Mouse (Mus musculus) lung, embryonic 14.5 days (tissue): Measurements from ENCODE around the gene Taf1c. TPM values are rescaled to one million over a fixed set of nuclear protein-coding genes. Genes with fewer than 3 reads are reported as not detected.

Source experiments
- ATAC-seq: fragments of 200-750 bp; cut with Nextera tagmentation; 2 replicates; pipeline ENCODE4 v1.8.0; 2017; ENCODE audit warnings: mild to moderate bottlenecking, moderate TSS enrichment, moderate library complexity; ENCODE audit not compliant: insufficient read depth
- DNase-seq: peaks from one replicate; pipeline ENCODE4 v3.0.0-alpha.2; 2015
- H3K27ac ChIP-seq: fragments of 300-500 bp; sonication (generic); 2 replicates; pipeline ENCODE4 v1.5.1; 2014; ENCODE audit warnings: low read depth, mild to moderate bottlenecking, moderate library complexity
- H3K27me3 ChIP-seq: fragments of 300-500 bp; sonication (generic); 2 replicates; pipeline ENCODE4 v1.6.1; 2014; ENCODE audit warnings: low read length, control low read depth; ENCODE audit not compliant: insufficient read depth
- H3K36me3 ChIP-seq: fragments of 300-500 bp; sonication (generic); 2 replicates; pipeline ENCODE4 v1.6.1; 2014; ENCODE audit warnings: control low read depth; ENCODE audit not compliant: insufficient read depth
- H3K4me1 ChIP-seq: fragments of 300-500 bp; sonication (generic); 2 replicates; pipeline ENCODE4 v1.6.1; 2014; ENCODE audit warnings: antibody characterized with exemption, control low read depth; ENCODE audit not compliant: insufficient read depth
- H3K4me2 ChIP-seq: fragments of 300-500 bp; sonication (generic); 2 replicates; pipeline ENCODE4 v1.6.1; 2014; ENCODE audit warnings: mild to moderate bottlenecking
- H3K4me3 ChIP-seq: fragments of 300-500 bp; sonication (generic); 2 replicates; pipeline ENCODE4 v1.5.1; 2014; ENCODE audit warnings: low read depth, low read length
- H3K9ac ChIP-seq: fragments of 300-500 bp; sonication (generic); 2 replicates; pipeline ENCODE4 v1.6.1; 2014
- H3K9me3 ChIP-seq: fragments of 300-500 bp; sonication (generic); 2 replicates; pipeline ENCODE4 v1.6.1; 2016; ENCODE audit warnings: low read depth, low read length, control low read depth
- CTCF ChIP-seq: IDR thresholded peaks from 2 replicates; pipeline ENCODE4 v1.5.1; 2016; ENCODE audit warnings: antibody characterized with exemption, low read depth
- WGBS: fragments of 180-500 bp; shearing (Covaris S2); extraction: QIAGEN DNeasy Blood & Tissue Kit; methylation state at CpG from one replicate; pipeline ENCODE4 v1.1.7; 2014; 5-methylcytosine and 5-hydroxymethylcytosine counted together
- polyA plus RNA-seq: library from polyadenylated mRNA; unstranded; fragments of >200 nt; fragmentation: Nextera tagmentation; extraction: Ambion mirVana; gene quantifications from 2 replicates; pipeline ENCODE4 v1.2.1, GENCODE M21; 2014

Gene Taf1c
- polyA plus RNA-seq, 1 experiment from 2014 or later = 10.4 TPM

- no peak for TF ChIP-seq CTCF
- Histone ChIP-seq H3K9me3 (no peaks in the 10 kb centered on the region), H3K27me3 (peaks cover 32% of the 10 kb centered on the region), H3K4me3 (no peak overlapping the region), H3K27ac (no peak overlapping the region), H3K36me3 (no peaks in the 10 kb centered on the region), H3K4me1 (no peaks in the 10 kb centered on the region), H3K4me2 (no peak overlapping the region), H3K9ac (no peak overlapping the region)
- ATAC-seq = no peak
- WGBS = 40% methylated on average over 29 of the region's 29 CpGs
- DNase-seq = no peak
Observed at GRCm38 (mm10) chr8:119632909-119633308, 27.9 kb upstream of the Taf1c start.

- no peak overlapping the region for H3K27ac ChIP-seq
- WGBS = 79% methylated on average over 9 of the region's 9 CpGs
- H3K4me3 ChIP-seq = no peak overlapping the region
- peaks cover 32% of the 10 kb centered on the region for H3K27me3 ChIP-seq
- ATAC-seq (no peak), DNase-seq (no peak)
- H3K4me2 ChIP-seq = no peak overlapping the region
- H3K4me1 ChIP-seq = no peaks in the 10 kb centered on the region
- no peak overlapping the region for H3K9ac ChIP-seq
- TF ChIP-seq CTCF = no peak
- H3K9me3 ChIP-seq = no peaks in the 10 kb centered on the region
- no peaks in the 10 kb centered on the region for H3K36me3 ChIP-seq
Observed at GRCm38 (mm10) chr8:119632246-119632645, 27.2 kb upstream of the Taf1c start.

- DNase-seq (no peak), ATAC-seq (no peak)
- H3K27ac ChIP-seq = no peak overlapping the region
- peaks cover 31% of the 10 kb centered on the region for H3K27me3 ChIP-seq
- H3K9me3 ChIP-seq = no peaks in the 10 kb centered on the region
- H3K4me3 ChIP-seq = no peak overlapping the region
- no peak overlapping the region for H3K4me2 ChIP-seq
- no peaks in the 10 kb centered on the region for H3K4me1 ChIP-seq
- H3K36me3 ChIP-seq = no peaks in the 10 kb centered on the region
- no peak overlapping the region for H3K9ac ChIP-seq
- 43% methylated on average over 3 of the region's 3 CpGs for WGBS
- no peak for TF ChIP-seq CTCF
Observed at GRCm38 (mm10) chr8:119630841-119631240, 25.8 kb upstream of the Taf1c start.

- H3K9me3 ChIP-seq = no peaks in the 10 kb centered on the region
- DNase-seq (no peak), ATAC-seq (no peak)
- 31% methylated on average over 10 of the region's 10 CpGs for WGBS
- peaks cover 8% of the 10 kb centered on the region; the same call in 1 of the 2 replicates for H3K27me3 ChIP-seq
- no peak overlapping the region for H3K9ac ChIP-seq
- H3K4me3 ChIP-seq = no peak overlapping the region
- TF ChIP-seq CTCF = no peak
- no peak overlapping the region for H3K4me2 ChIP-seq
- H3K36me3 ChIP-seq = no peaks in the 10 kb centered on the region
- no peaks in the 10 kb centered on the region for H3K4me1 ChIP-seq
- H3K27ac ChIP-seq = no peak overlapping the region
Observed at GRCm38 (mm10) chr8:119627613-119628359, 22.8 kb upstream of the Taf1c start.

- Histone ChIP-seq H3K4me1 (no peaks in the 10 kb centered on the region), H3K4me3 (no peak overlapping the region), H3K27me3 (peaks cover 2% of the 10 kb centered on the region; the same call in 1 of the 2 replicates), H3K4me2 (no peak overlapping the region), H3K27ac (no peak overlapping the region), H3K36me3 (no peaks in the 10 kb centered on the region), H3K9ac (no peak overlapping the region), H3K9me3 (no peaks in the 10 kb centered on the region)
- ATAC-seq (no peak), DNase-seq (no peak)
- WGBS = 89% methylated on average over 7 of the region's 7 CpGs
- TF ChIP-seq CTCF = no peak
Observed at GRCm38 (mm10) chr8:119627199-119627598, 22.2 kb upstream of the Taf1c start.

GRCm38 (mm10) chr8:119625788-119626187 lies 20.8 kb upstream of the Taf1c start:
- no peak for ATAC-seq
- WGBS = 74% methylated on average over 22 of the region's 22 CpGs
- Histone ChIP-seq H3K36me3 (no peaks in the 10 kb centered on the region), H3K4me1 (no peaks in the 10 kb centered on the region), H3K4me2 (no peak overlapping the region), H3K4me3 (no peak overlapping the region), H3K9me3 (no peaks in the 10 kb centered on the region), H3K27me3 (no peaks in the 10 kb centered on the region), H3K27ac (no peak overlapping the region), H3K9ac (no peak overlapping the region)
- DNase-seq = no peak
- TF ChIP-seq CTCF = no peak

- H3K9me3 ChIP-seq = no peaks in the 10 kb centered on the region
- H3K4me3 ChIP-seq = no peak overlapping the region
- DNase-seq = no peak
- H3K9ac ChIP-seq = no peak overlapping the region
- WGBS = 90% methylated on average over 7 of the region's 7 CpGs
- no peak overlapping the region for H3K27ac ChIP-seq
- TF ChIP-seq CTCF = no peak
- ATAC-seq = no peak
- no peak overlapping the region for H3K4me2 ChIP-seq
- no peaks in the 10 kb centered on the region for H3K27me3 ChIP-seq
- H3K4me1 ChIP-seq = no peaks in the 10 kb centered on the region
- no peaks in the 10 kb centered on the region for H3K36me3 ChIP-seq
Observed at GRCm38 (mm10) chr8:119624916-119625315, 19.9 kb upstream of the Taf1c start.

GRCm38 (mm10) chr8:119623744-119624143 lies 18.7 kb upstream of the Taf1c start:
- H3K27me3 ChIP-seq = no peaks in the 10 kb centered on the region
- H3K4me2 ChIP-seq = no peak overlapping the region
- H3K36me3 ChIP-seq = no peaks in the 10 kb centered on the region
- H3K27ac ChIP-seq = no peak overlapping the region
- ATAC-seq (no peak), DNase-seq (no peak)
- no peaks in the 10 kb centered on the region for H3K4me1 ChIP-seq
- WGBS = 79% methylated on average over 1 of the region's 1 CpGs
- no peaks in the 10 kb centered on the region for H3K9me3 ChIP-seq
- no peak overlapping the region for H3K9ac ChIP-seq
- no peak for TF ChIP-seq CTCF
- H3K4me3 ChIP-seq = no peak overlapping the region
